Mouse (Mus musculus) liver, adult 2 months (tissue): Measurements from ENCODE around the gene Mrpl10. TPM values are rescaled to one million over a fixed set of nuclear protein-coding genes. Genes with fewer than 3 reads are reported as not detected.

ENCODE experiments used
- DNase-seq: peaks from one replicate; pipeline ENCODE4 v3.0.0-alpha.2; 2011; ENCODE audit warnings: low read depth, low spot score; ENCODE audit errors: extremely low read depth
- H3K27ac ChIP-seq: fragments of 200-500 bp; replicated peaks from 2 replicates; pipeline ENCODE4 v1.5.1; 2012; ENCODE audit warnings: low read depth, mild to moderate bottlenecking, control low read depth, inconsistent platforms, low read length; ENCODE audit not compliant: insufficient read depth
- H3K27me3 ChIP-seq: fragments of 200-500 bp; 2 replicates; pipeline ENCODE4 v1.6.1; 2012; ENCODE audit warnings: mild to moderate bottlenecking, moderate library complexity, low read length, inconsistent platforms; ENCODE audit not compliant: control insufficient read depth, insufficient read depth
- H3K36me3 ChIP-seq: fragments of 200-500 bp; 2 replicates; pipeline ENCODE4 v1.6.1; 2012; ENCODE audit warnings: low read length, inconsistent platforms; ENCODE audit not compliant: control insufficient read depth, insufficient read depth
- H3K4me1 ChIP-seq: fragments of 200-500 bp; 2 replicates; pipeline ENCODE4 v1.6.1; 2011; ENCODE audit warnings: low read length; ENCODE audit not compliant: control insufficient read depth, insufficient read depth
- H3K4me3 ChIP-seq: fragments of 200-500 bp; 2 replicates; pipeline ENCODE4 v1.5.1; 2011; ENCODE audit warnings: low read depth, mild to moderate bottlenecking, control low read depth, low read length, moderate library complexity; ENCODE audit not compliant: insufficient read depth
- H3K79me2 ChIP-seq: fragments of 200-500 bp; 2 replicates; pipeline ENCODE4 v1.6.1; 2012; ENCODE audit warnings: inconsistent platforms, mild to moderate bottlenecking, low read length, moderate library complexity; ENCODE audit not compliant: control insufficient read depth, insufficient read depth
- H3K9ac ChIP-seq: fragments of 200-500 bp; 2 replicates; pipeline ENCODE4 v1.6.1; 2012; ENCODE audit warnings: low read depth, mild to moderate bottlenecking, control low read depth, inconsistent platforms, low read length
- CTCF ChIP-seq: fragments of 200-500 bp; IDR thresholded peaks from 2 replicates; pipeline ENCODE4 v1.5.1; 2011; ENCODE audit warnings: low read depth, low read length, control low read depth
- POLR2A ChIP-seq: fragments of 200-500 bp; IDR thresholded peaks from 2 replicates; pipeline ENCODE4 v1.6.1; 2011; ENCODE audit warnings: low read length, control low read depth; ENCODE audit not compliant: insufficient read depth; ENCODE audit errors: extremely low read depth
- WGBS: fragments of 180-500 bp; shearing (Covaris S2); methylation state at CpG from one replicate; pipeline ENCODE4 v1.1.7; 2018; 5-methylcytosine and 5-hydroxymethylcytosine counted together
- polyA plus RNA-seq: library from polyadenylated mRNA; depleted of rRNA; stranded (reverse); fragments of >200 nt; gene quantifications from 2 replicates; pipeline ENCODE4 v1.2.3, GENCODE M21; 2012
- total RNA-seq: library from RNA; depleted of rRNA; stranded (reverse); fragments of >200 nt; gene quantifications from 2 replicates; pipeline ENCODE4 v1.2.3, GENCODE M21; 2014

The Mrpl10 gene
- total and polyA plus RNA-seq, 2 experiments = 19.5 to 86.8 TPM

DNA sequence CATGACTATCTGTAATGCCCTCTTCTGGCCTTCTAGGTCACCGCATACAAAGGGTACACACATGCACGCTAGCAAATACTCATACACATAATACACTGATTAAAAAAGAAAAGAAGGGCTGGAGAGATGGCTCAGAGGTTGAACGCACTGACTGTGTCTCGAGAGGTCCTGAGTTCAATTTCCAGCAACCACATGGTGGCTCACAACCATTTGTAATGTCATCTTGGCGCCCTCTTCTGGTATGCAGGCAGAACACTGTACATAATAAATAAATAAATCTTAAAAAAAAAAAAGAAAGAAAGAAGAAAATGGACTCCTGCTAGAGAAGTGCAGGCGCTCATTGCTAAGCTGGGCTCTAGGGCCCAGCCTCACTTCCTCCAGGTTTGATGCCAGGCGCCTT, 4.5 kb downstream of the Mrpl10 start:
- 91% methylated on average over 7 of the region's 7 CpGs for WGBS
- Histone ChIP-seq H3K27ac (no peak overlapping the region), H3K9ac (no peak overlapping the region), H3K36me3 (no peaks in the 10 kb centered on the region), H3K4me1 (peaks cover 7% of the 10 kb centered on the region), H3K4me3 (no peak overlapping the region), H3K27me3 (no peaks in the 10 kb centered on the region), H3K79me2 (peaks cover 3% of the 10 kb centered on the region; the same call in 1 of the 2 replicates)
- 0 out of 2 replicates have a peak, but pooled peaks have one; percentile 14 for TF ChIP-seq CTCF
- no peak for TF ChIP-seq POLR2A
- DNase-seq = no peak

DNA sequence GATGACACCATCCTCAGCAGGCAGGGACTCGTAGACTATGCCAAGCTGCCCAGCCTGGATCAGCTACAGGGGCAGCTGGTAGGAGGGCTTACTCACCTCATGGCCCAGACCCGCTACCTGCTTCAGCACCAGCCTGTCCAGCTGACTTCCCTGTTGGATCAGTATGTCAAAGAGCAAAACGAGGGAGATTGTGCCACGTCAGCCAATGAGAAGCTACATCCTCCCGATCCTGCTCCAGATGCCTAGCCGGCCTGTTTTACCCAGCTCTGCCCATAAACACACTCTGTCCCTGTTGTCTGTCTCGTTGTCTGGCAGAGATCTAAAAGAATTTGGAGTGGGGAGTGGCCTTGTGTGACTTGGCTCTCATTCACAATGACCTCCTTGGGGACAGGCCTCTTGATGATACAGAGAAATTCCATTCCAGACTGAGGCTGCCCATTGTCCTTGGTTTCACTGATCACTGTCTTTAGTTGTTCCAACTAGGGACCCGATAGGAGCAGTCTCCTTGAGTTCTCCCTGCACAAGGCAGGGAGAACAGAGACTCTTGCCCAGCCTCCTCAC, 6.8 kb downstream of the Mrpl10 start:
- DNase-seq = no peak
- TF ChIP-seq POLR2A (no peak), CTCF (no peak)
- Histone ChIP-seq H3K27ac (no peak overlapping the region), H3K36me3 (no peaks in the 10 kb centered on the region), H3K4me3 (no peak overlapping the region), H3K27me3 (no peaks in the 10 kb centered on the region), H3K4me1 (peaks cover 8% of the 10 kb centered on the region), H3K79me2 (no peaks in the 10 kb centered on the region), H3K9ac (no peak overlapping the region)
- WGBS = 72% methylated on average over 8 of the region's 8 CpGs

DNA sequence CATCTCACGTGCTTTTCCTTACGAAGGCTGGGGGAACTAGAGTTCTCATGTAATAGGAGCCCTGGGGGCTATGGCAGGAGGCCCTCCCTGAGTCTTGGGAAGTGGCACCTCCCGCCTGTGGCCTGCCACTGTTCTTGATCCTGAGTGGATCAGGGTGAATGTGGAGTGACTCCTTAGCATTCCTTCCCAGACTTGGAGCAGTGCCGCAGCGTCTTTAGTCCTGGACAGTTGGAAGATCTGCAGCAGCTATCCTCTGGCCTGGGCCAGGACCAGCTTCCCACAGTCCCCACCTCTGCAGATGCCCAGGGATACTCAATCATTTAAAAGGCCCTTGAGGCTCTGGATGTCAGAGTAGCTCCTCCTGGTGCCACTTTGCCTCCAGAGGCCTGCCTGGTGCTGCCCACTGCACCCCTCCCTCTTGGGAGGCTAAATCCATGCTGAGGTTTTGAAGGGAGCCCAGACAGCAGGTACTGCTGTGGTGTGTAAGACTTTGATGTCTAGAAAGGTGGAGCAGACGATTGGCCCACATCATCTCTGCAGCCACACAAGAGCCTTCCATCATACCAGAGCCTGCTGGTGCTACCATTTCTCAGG, 8.2 kb downstream of the Mrpl10 start:
- Histone ChIP-seq H3K27ac (no peak overlapping the region), H3K79me2 (no peaks in the 10 kb centered on the region), H3K27me3 (no peaks in the 10 kb centered on the region), H3K4me1 (peaks cover 8% of the 10 kb centered on the region), H3K9ac (no peak overlapping the region), H3K4me3 (no peak overlapping the region), H3K36me3 (no peaks in the 10 kb centered on the region)
- DNase-seq = no peak
- 85% methylated on average over 6 of the region's 6 CpGs for WGBS
- TF ChIP-seq CTCF = no peak
- TF ChIP-seq POLR2A = no peak

DNA sequence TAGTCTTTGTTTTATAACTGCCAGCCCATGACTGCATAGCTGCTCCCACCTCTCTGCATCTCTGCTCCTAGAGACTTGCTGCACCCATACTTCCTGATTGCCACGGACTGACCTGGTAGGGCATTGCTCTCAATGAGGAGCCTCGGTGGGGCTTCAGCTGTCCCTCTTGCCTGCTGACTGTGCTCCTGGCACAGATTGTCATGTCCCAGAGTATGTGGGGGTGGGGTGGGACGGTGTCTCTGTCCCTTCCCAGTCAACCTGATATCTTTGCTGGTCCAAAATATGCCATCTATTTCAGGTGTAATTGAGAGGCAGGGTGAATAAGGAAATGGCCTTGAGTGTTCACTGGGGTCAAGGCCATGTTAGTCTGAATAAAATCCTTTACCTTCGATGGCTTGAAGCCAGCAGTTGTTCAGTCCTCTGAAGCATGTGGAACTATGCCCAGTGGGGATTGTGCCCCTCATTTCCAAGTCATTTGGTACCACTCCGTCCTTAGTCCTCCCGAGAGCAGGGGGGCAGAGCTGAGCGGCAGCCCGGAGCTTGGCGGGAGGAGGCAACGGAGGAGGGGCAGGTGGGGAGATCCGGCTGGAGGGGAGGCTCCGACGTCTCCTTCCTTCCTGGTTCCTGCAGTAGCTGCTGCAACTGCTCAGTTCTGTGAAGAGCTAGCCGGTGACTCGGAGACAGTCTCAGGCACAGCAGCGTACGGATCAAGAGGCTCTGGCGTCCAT, 9.0 kb downstream of the Mrpl10 start, which contains the start of gene Osbpl7:
TSS of gene Osbpl7 (plus strand) at position 413 of the 728 bp plus-strand sequence.
- Histone ChIP-seq H3K36me3 (no peaks in the 10 kb centered on the region), H3K9ac (peak within 1 kb of the TSS; percentile 62), H3K79me2 (no peaks in the 10 kb centered on the region), H3K4me1 (peaks cover 8% of the 10 kb centered on the region), H3K4me3 (peak within 1 kb of the TSS; percentile 62), H3K27ac (no peak within 1 kb of the TSS), H3K27me3 (no peaks in the 10 kb centered on the region)
- 6% methylated on average over 18 of the region's 18 CpGs for WGBS
- DNase-seq = no peak
- TF ChIP-seq POLR2A = 0 out of 2 replicates have a peak, but pooled peaks have one; percentile 30
- TF ChIP-seq CTCF = peak; percentile 47

DNA sequence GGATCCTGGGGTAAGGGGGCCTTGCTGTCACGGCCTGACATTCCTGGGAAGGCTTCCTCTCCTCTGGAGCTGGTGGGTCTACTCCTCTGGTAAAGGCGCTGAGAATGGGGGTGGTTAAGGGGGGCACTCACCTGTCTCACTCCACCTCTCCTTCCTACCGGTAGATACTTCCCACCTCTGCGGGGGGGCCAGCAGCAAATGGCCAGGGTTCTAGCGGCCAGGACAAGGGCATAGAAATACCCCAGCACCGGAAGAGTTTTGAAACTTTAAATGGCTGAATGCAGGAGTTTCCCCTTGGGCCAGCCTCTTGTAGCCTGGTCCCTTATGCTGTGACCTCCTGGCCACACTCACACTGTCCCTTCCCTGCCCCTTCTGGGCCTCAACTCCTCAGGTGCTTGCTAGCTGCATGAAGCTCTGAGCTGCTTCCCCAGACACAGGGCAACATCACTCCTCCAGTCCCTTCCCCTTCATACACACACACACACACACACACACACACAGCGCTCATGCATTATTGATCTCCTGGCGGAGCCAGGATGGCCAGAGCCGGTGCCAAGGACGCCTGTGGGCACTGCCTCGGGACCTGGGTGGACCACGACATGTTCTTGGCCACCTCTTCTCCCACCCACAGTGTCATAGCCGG, 9.7 kb downstream of the Mrpl10 start:
- TF ChIP-seq CTCF = no peak
- no peak for TF ChIP-seq POLR2A
- DNase-seq = peak; percentile 45

More for the DNA sequence above, 9.7 kb downstream of the Mrpl10 start:
- Histone ChIP-seq H3K79me2 (no peaks in the 10 kb centered on the region), H3K27ac (no peak overlapping the region), H3K27me3 (no peaks in the 10 kb centered on the region), H3K4me3 (peak overlapping the region; percentile 62), H3K36me3 (no peaks in the 10 kb centered on the region), H3K9ac (peak overlapping the region; percentile 62), H3K4me1 (peaks cover 8% of the 10 kb centered on the region)
- 2% methylated on average over 13 of the region's 13 CpGs for WGBS
